Mouse (Mus musculus) activated CD4-positive, CD25-positive, alpha-beta regulatory T cell, adult 4 months (primary cell): Measurements from ENCODE around the gene Rbl2. TPM values are rescaled to one million over a fixed set of nuclear protein-coding genes. Genes with fewer than 3 reads are reported as not detected.

ENCODE experiments used
- ATAC-seq: one replicate; pipeline ENCODE4 v1.8.0; 2017
- polyA plus RNA-seq, 2 experiments: library from polyadenylated mRNA; unstranded; fragments of 100-300 nt; shearing (Covaris generic); gene quantifications; one replicate each; pipeline ENCODE4 v1.2.1; 2017

Gene Rbl2
- polyA plus RNA-seq = 100 to 1,000 TPM; 103 to 143 TPM

DNA sequence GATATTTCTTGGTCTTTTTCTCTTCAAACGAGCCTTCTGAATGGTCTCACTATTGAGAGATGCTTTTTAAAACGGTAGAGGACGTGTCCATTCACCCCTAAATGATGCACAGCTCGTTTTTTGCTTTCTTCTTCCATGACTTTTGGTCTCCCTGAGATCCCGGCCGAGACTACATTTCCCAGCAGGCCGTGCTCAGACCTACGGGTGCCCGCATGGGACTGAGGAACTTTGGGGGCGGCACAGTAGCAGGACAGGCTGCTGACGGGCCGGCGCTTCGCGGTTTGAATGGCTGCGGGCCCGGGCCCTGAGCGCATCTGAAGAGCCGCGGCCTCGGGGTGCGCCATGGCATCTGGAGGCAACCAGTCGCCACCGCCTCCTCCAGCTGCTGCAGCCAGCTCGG is at the start of gene Rbl2:
Gene Rbl2, plus strand, starts transcription at position 224 of the 400 bp plus-strand sequence.
- ATAC-seq = peak; percentile 67

- no peak for ATAC-seq
These were observed 35.4 kb upstream of the Rbl2 start for GRCm38 (mm10) chr8:91034417-91034816.

- no peak for ATAC-seq
These were observed 33.0 kb upstream of the Rbl2 start for GRCm38 (mm10) chr8:91036905-91037304.

DNA sequence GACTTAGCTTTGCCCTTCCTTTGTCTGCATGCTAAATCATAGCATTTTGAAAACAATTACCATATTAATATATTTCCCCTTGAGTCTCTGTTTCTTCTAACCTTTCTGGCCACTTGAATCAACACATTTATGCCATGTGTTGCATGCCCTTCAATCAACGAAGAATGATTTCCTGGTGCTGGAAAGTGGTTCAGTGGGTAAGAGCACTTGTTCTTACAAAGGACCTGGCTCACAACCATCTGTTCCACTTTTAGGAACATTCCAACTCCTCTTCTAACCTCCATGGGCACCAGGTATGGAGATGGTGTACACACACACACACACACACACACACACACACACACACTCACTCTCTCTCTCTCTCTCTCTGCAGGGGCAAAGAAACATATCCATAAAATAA is 31.2 kb upstream of the Rbl2 start:
- no peak for ATAC-seq

DNA sequence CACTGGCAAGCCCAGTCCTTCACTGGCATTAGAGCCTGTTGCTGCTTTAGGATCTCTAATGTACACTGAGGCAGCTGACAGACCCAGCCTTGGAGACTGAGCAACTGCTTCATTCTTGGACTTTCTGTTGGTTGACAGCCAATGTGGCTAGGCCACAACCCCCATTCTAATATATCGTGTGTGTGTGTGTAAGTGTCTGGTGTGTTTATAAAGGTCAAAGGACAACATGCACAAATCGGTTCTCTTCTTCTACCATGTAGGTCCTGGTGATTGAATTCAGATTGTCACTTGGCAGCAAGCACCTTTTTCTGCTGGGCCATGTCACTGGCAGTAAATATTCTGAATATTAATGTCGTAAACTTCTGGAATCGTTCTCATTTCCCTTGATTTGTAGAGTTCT is 23.5 kb upstream of the Rbl2 start:
- no peak for ATAC-seq

GRCm38 (mm10) chr8:91051037-91051436 is 18.8 kb upstream of the Rbl2 start:
- ATAC-seq = no peak

- ATAC-seq = no peak
These were observed 15.4 kb upstream of the Rbl2 start for GRCm38 (mm10) chr8:91054418-91054817.

GRCm38 (mm10) chr8:91056848-91057247 is 13.0 kb upstream of the Rbl2 start:
- ATAC-seq = no peak

DNA sequence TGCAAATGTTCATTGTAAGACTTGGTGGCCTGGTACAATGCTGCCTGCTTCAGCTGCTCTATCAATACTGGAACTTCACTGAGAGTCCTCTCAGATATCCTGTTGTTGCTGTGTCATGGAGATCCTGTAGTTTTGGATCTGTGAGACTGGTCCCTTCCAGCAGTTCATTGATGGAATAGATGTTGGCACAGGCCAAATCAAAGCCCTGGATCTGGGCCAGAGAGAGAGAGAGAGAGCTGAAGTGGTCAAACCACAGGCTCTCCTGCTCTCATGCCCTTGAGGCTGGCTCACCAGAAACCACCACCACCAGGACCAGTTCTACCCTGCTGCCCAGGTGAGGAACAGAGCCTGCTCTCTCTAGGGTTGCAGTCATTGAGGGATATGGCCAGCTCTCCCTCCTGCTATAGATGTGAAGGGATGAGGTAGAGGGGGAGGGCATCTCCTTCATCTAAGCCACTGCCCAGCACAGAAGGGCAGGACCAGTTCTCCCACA is 10.7 kb upstream of the Rbl2 start:
- no peak for ATAC-seq

DNA sequence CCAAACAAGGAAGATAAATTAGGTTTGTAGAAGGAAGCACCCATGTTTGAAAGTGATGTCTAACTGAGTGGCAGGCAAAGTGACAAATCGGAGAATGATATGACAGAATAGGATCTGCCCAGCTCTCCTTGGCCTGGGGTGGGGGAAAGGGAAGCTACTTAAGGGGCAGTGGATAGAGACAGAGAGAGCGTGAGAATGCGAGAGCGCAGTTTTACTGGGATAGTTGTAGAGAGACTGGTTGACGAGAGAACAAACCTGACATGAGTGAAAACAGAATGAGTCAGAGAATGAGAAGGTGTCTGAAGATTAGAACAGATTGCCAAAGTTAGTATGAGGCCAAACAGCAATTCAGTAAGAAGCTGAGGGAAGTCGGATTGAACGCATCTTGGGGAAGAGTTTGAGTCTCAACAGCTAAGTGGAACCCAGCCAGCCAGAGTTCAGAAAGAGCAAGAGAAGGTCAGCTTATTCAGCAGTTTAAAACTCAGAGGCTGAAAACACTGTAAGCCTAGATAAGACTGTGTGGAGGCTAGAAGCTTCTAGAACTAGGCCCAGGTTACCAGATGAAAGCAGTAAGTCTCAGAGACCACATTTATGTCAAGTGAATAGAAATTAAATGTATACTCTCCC is 9.9 kb upstream of the Rbl2 start:
- ATAC-seq = no peak

- peak; percentile 64 for ATAC-seq
These were observed 9.0 kb upstream of the Rbl2 start for GRCm38 (mm10) chr8:91060555-91061471.

GRCm38 (mm10) chr8:91065179-91065578 is 4.7 kb upstream of the Rbl2 start:
- ATAC-seq = no peak

DNA sequence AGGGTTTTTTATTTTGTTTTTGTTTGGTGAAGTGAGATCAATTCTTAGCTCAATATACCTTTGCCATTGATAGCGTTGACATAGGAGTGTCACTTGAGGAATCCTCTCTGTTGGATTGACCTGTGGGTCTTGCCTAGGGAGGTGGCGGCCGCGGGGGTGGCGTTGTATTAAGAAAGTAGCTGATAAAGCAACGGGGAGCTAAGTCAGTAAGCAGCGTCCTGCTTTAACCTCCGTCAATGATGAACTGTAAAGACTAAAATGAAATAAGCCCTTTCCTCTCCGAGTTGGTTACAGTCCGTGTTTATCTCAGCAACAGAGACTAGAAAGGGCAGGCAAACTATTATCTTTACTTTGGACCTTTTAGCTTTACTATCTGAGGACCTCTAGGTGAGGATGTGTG is 450 bp upstream of the Rbl2 start:
- ATAC-seq = no peak

DNA sequence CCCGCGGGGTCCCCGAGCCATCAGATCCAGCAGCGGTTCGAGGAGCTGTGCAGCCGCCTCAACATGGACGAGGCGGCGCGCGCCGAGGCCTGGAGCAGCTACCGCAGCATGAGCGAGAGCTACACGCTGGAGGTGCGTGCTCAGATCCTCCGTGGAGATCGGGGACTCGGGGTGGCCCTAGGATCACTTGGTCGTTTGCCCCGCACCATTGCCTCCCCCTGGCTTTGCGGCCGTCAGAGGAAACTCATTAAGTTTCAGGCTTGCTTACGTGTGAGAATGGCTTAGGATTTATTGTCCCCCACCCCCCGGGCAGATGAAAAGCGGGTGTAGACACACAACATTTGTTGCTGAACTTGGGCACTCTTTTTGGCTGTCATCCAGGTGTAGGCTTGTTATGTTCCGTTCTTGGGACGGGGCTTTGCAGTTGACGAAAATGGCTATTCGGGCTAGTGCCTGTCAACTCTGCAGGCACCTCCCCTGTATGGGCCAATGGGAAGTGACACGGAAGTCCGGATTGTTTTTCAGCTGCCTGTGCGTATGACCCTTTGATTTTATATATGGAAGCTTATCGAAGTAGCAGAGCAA is 510 bp downstream of the Rbl2 start:
- ATAC-seq = peak; percentile 83

- ATAC-seq = peak; percentile 70
These were observed 7.4 kb downstream of the Rbl2 start for GRCm38 (mm10) chr8:91077077-91077867.

DNA sequence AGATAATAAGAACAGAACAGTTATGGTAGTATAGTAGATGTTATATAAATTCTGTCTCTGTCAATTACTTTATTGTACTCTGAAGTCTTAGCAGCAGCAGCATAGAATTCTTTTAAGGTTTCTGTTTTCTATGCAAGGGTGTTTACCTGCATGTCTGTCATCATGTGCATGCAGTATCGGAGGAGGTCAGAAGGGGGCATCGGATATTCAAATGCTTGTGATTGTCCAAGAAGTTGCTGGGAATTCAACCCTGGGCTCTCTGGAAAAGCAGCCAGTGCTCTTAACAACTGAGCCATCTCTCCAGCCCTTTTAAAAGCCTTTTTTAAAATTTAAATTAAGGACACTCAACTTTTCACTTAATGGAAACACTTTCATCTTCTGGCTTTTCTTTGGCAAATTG is 9.8 kb downstream of the Rbl2 start:
- ATAC-seq = no peak

GRCm38 (mm10) chr8:91081911-91082310 is 12.1 kb downstream of the Rbl2 start:
- peak; percentile 56 for ATAC-seq

DNA sequence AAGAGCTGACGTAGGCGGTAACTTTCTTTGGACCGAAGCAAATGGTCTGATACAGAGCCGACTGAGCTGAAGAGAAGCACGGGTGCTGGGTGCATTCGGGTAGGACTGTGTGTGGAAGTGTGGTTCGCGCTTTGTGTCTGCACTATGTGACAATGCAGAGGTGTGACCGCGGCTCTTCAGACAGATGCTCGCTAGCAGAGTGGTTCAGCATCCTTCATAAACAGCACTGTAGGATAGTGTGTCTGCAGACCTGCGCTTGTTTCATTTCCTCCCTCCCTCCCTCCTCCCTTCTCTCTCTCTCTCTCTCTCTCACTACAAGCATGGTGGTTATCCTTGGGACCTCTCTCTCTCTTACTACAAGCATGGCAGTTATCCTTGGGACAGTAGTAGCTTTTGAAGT is 12.6 kb downstream of the Rbl2 start:
- ATAC-seq = peak; percentile 34

DNA sequence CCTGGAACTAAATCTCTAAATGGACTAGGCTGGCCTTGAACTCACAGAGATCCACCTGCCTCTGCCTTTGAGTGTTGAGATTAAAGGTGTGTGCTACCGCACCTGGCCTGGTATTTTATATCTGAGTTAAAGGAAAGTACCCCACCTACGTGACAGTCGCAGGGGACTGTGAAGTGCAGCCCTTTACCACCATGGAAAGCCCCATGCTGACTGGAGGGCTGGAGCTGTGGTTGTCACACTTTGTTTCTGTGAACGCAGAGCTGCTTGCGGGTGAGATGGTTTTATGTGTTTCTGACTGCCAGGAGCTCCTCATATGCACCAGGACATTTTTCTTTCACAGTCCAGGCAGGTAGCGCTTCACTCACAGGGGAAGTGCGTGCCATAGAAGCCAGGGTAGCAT is 18.6 kb downstream of the Rbl2 start:
- ATAC-seq = no peak

GRCm38 (mm10) chr8:91089601-91090000 is 19.7 kb downstream of the Rbl2 start:
- no peak for ATAC-seq

DNA sequence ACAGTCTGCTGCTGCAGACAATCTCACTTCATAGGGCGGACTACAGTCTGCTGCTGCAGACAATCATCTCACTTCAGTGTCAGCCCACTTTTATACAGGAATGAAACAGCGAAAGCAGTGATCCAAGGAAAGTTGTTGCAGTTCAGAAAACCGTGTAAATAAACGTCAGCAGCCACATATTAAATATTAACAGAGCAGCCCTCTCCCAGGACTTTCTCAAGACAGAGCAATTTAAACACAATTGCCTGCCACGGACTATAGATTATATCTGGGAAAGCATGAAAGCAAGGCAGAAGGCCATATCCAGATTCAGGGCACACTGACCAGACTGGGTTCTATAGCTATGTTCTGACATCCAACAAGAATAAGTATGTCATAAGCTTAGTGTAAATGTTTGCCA is 24.3 kb downstream of the Rbl2 start:
- no peak for ATAC-seq

DNA sequence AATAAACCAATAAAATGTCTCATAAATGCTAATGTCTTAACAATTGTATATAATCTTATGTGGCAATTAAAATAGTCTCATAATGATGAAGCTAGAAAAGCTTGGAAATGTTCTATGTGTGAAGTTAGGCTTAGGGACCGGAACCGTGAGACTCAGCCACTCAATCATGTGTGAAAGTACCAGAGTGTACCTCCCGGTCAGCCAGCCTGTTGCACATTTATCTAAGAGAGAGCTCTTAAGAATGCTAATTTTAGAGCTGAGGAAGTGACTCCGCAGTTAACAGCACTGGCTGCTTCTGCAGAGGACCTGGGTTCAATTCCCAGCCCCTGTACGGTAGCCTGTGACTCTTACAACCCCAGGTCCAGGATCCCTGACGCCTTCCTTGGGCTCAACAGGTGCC is 28.2 kb downstream of the Rbl2 start:
- no peak for ATAC-seq

GRCm38 (mm10) chr8:91106271-91106670 is 36.4 kb downstream of the Rbl2 start:
- no peak for ATAC-seq
